Mouse (Mus musculus): ENCODE data around the gene Mtf1. TPM values are rescaled to one million over a fixed set of nuclear protein-coding genes. Genes with fewer than 3 reads are reported as not detected.

Gene Mtf1
- polyA plus RNA-seq, 1 experiment, result 5.5 TPM

DNA sequence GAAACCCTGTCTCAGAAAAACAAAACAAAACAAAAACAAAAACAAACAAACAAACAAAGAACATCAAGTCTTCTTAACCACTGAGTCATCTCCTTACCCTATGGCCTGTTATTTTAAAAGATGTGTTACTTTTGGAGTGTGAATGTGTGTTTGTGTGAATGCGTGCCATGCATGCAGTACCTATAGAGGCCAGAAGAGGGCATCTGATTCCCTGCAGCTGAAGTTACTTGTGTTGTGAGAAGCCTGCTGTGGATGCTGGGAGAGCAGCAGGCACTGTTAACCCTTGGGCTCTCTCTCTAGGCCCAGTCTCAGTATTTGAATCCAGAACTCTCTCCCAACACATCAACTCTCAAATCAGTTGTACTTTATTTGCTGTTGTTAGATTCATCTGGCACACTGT is 70.8 kb downstream of the Mtf1 start:
- H3K4me3 ChIP-seq (ENCODE audit: extremely low read depth, insufficient read depth, insufficient read length), result no peak overlapping the region
- no peaks in the 10 kb centered on the region for H3K4me1 ChIP-seq (ENCODE audit: control insufficient read depth, insufficient read depth, insufficient read length)
- DNase-seq (ENCODE audit: low read depth in 1 of 2, low spot score in 2 of 2), result no peak
- H3K27ac ChIP-seq (ENCODE audit: insufficient read depth, low read length), result no peak overlapping the region
- H3K36me3 ChIP-seq (ENCODE audit: control insufficient read depth, insufficient read depth, low read length), result no peaks in the 10 kb centered on the region
- 100% methylated on average over 1 of the region's 1 CpGs for WGBS
- TF ChIP-seq CTCF (IDR thresholded peaks at IDR 0.05; ENCODE audit: extremely low read depth, insufficient read depth, insufficient read length, insufficient replicate concordance), result no peak
- no peak for TF ChIP-seq POLR2A (IDR thresholded peaks at IDR 0.05; ENCODE audit: low read depth, low read length)
- no peaks in the 10 kb centered on the region for H3K27me3 ChIP-seq (ENCODE audit: control insufficient read depth, insufficient read depth, low read length)

GRCm38 (mm10) chr4:124880599-124880998 is 78.7 kb downstream of the Mtf1 start, which contains the start of gene Epha10:
Gene Epha10 (plus strand): TSS chr4:124880899.
- DNase-seq (ENCODE audit: low read depth in 1 of 2, low spot score in 2 of 2), result no peak
- peaks cover 2% of the 10 kb centered on the region; the same call in 1 of the 2 replicates for H3K4me1 ChIP-seq (ENCODE audit: control insufficient read depth, insufficient read depth, insufficient read length)
- TF ChIP-seq CTCF (IDR thresholded peaks at IDR 0.05; ENCODE audit: extremely low read depth, insufficient read depth, insufficient read length, insufficient replicate concordance), result no peak
- H3K27ac ChIP-seq (ENCODE audit: insufficient read depth, low read length), result no peak within 1 kb of the TSS
- no peaks in the 10 kb centered on the region for H3K36me3 ChIP-seq (ENCODE audit: control insufficient read depth, insufficient read depth, low read length)
- H3K4me3 ChIP-seq (ENCODE audit: extremely low read depth, insufficient read depth, insufficient read length), result no peak within 1 kb of the TSS
- H3K27me3 ChIP-seq (ENCODE audit: control insufficient read depth, insufficient read depth, low read length), result peaks cover 16% of the 10 kb centered on the region
- WGBS, result 11% methylated on average over 11 of the region's 11 CpGs

- DNase-seq (ENCODE audit: low read depth in 1 of 2, low spot score in 2 of 2), result no peak
- no peak overlapping the region for H3K27ac ChIP-seq (ENCODE audit: insufficient read depth, low read length)
- TF ChIP-seq CTCF (IDR thresholded peaks at IDR 0.05; ENCODE audit: extremely low read depth, insufficient read depth, insufficient read length, insufficient replicate concordance), result no peak
- no peak for TF ChIP-seq POLR2A (IDR thresholded peaks at IDR 0.05; ENCODE audit: low read depth, low read length)
- no peaks in the 10 kb centered on the region for H3K36me3 ChIP-seq (ENCODE audit: control insufficient read depth, insufficient read depth, low read length)
- H3K4me3 ChIP-seq (ENCODE audit: extremely low read depth, insufficient read depth, insufficient read length), result no peak overlapping the region
- WGBS, result 7% methylated on average over 37 of the region's 37 CpGs
- peaks cover 16% of the 10 kb centered on the region for H3K27me3 ChIP-seq (ENCODE audit: control insufficient read depth, insufficient read depth, low read length)
- H3K4me1 ChIP-seq (ENCODE audit: control insufficient read depth, insufficient read depth, insufficient read length), result peaks cover 2% of the 10 kb centered on the region; the same call in 1 of the 2 replicates
These were observed 79.5 kb downstream of the Mtf1 start for GRCm38 (mm10) chr4:124881341-124881908.

- peaks cover 16% of the 10 kb centered on the region for H3K27me3 ChIP-seq (ENCODE audit: control insufficient read depth, insufficient read depth, low read length)
These were observed 80.3 kb downstream of the Mtf1 start for GRCm38 (mm10) chr4:124882151-124882729.

GRCm38 (mm10) chr4:124888702-124889101 is 86.8 kb downstream of the Mtf1 start:
- Histone ChIP-seq H3K27ac (ENCODE audit: insufficient read depth, low read length) (no peak overlapping the region), H3K4me1 (ENCODE audit: control insufficient read depth, insufficient read depth, insufficient read length) (no peaks in the 10 kb centered on the region; the same call in 1 of the 2 replicates), H3K27me3 (ENCODE audit: control insufficient read depth, insufficient read depth, low read length) (no peaks in the 10 kb centered on the region), H3K4me3 (ENCODE audit: extremely low read depth, insufficient read depth, insufficient read length) (no peak overlapping the region), H3K36me3 (ENCODE audit: control insufficient read depth, insufficient read depth, low read length) (no peaks in the 10 kb centered on the region)
- WGBS, result 72% methylated on average over 7 of the region's 7 CpGs
- no peak for TF ChIP-seq CTCF (IDR thresholded peaks at IDR 0.05; ENCODE audit: extremely low read depth, insufficient read depth, insufficient read length, insufficient replicate concordance)
- TF ChIP-seq POLR2A (IDR thresholded peaks at IDR 0.05; ENCODE audit: low read depth, low read length), result no peak
- no peak for DNase-seq (ENCODE audit: low read depth in 1 of 2, low spot score in 2 of 2)

More at GRCm38 (mm10) chr4:124882151-124882729, 80.3 kb downstream of the Mtf1 start:
- DNase-seq (ENCODE audit: low read depth in 1 of 2, low spot score in 2 of 2), result no peak
- H3K36me3 ChIP-seq (ENCODE audit: control insufficient read depth, insufficient read depth, low read length), result no peaks in the 10 kb centered on the region
- TF ChIP-seq CTCF (IDR thresholded peaks at IDR 0.05; ENCODE audit: extremely low read depth, insufficient read depth, insufficient read length, insufficient replicate concordance) (no peak), POLR2A (IDR thresholded peaks at IDR 0.05; ENCODE audit: low read depth, low read length) (no peak)
- no peak overlapping the region for H3K27ac ChIP-seq (ENCODE audit: insufficient read depth, low read length)
- no peak overlapping the region for H3K4me3 ChIP-seq (ENCODE audit: extremely low read depth, insufficient read depth, insufficient read length)
- WGBS, result 4% methylated on average over 34 of the region's 37 CpGs
- peaks cover 2% of the 10 kb centered on the region; the same call in 1 of the 2 replicates for H3K4me1 ChIP-seq (ENCODE audit: control insufficient read depth, insufficient read depth, insufficient read length)

DNA sequence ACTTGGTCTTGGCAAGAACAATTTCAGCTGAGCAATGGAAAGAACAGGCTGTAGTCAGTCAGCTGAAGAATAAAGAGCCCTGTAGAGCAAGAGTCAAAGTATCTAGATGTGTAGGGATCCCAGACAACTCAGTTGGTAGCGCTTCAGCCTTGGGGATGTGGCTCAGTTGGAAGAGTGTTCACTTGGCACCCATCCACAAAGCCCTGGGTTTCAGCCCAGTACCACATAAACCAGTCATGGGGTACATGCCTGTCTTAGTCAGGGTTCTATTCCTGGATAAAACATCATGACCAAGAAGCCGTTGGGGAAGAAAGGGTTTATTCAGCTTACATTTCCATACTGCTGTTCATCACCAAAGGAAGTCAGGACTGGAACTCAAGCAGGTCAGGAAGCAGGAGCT is 88.0 kb downstream of the Mtf1 start:
- WGBS, result 85% methylated on average over 2 of the region's 2 CpGs
- TF ChIP-seq POLR2A (IDR thresholded peaks at IDR 0.05; ENCODE audit: low read depth, low read length), result no peak
- no peak for TF ChIP-seq CTCF (IDR thresholded peaks at IDR 0.05; ENCODE audit: extremely low read depth, insufficient read depth, insufficient read length, insufficient replicate concordance)
- DNase-seq (ENCODE audit: low read depth in 1 of 2, low spot score in 2 of 2), result no peak

GRCm38 (mm10) chr4:124890831-124891230 is 88.9 kb downstream of the Mtf1 start:
- no peak overlapping the region for H3K27ac ChIP-seq (ENCODE audit: insufficient read depth, low read length)
- peaks cover 9% of the 10 kb centered on the region for H3K27me3 ChIP-seq (ENCODE audit: control insufficient read depth, insufficient read depth, low read length)
- peaks cover 3% of the 10 kb centered on the region; the same call in 1 of the 2 replicates for H3K4me1 ChIP-seq (ENCODE audit: control insufficient read depth, insufficient read depth, insufficient read length)
- TF ChIP-seq CTCF (IDR thresholded peaks at IDR 0.05; ENCODE audit: extremely low read depth, insufficient read depth, insufficient read length, insufficient replicate concordance), result no peak
- no peak for TF ChIP-seq POLR2A (IDR thresholded peaks at IDR 0.05; ENCODE audit: low read depth, low read length)
- no peaks in the 10 kb centered on the region for H3K36me3 ChIP-seq (ENCODE audit: control insufficient read depth, insufficient read depth, low read length)
- DNase-seq (ENCODE audit: low read depth in 1 of 2, low spot score in 2 of 2), result no peak
- WGBS, result 69% methylated on average over 5 of the region's 5 CpGs
- H3K4me3 ChIP-seq (ENCODE audit: extremely low read depth, insufficient read depth, insufficient read length), result no peak overlapping the region

More for the DNA sequence above, 88.0 kb downstream of the Mtf1 start:
- H3K27me3 ChIP-seq (ENCODE audit: control insufficient read depth, insufficient read depth, low read length), result peaks cover 7% of the 10 kb centered on the region
- peaks cover 3% of the 10 kb centered on the region; the same call in 1 of the 2 replicates for H3K4me1 ChIP-seq (ENCODE audit: control insufficient read depth, insufficient read depth, insufficient read length)
- H3K4me3 ChIP-seq (ENCODE audit: extremely low read depth, insufficient read depth, insufficient read length), result no peak overlapping the region
- no peaks in the 10 kb centered on the region for H3K36me3 ChIP-seq (ENCODE audit: control insufficient read depth, insufficient read depth, low read length)
- H3K27ac ChIP-seq (ENCODE audit: insufficient read depth, low read length), result no peak overlapping the region
